Mouse (Mus musculus): Measurements from ENCODE around the gene Ect2. TPM values are rescaled to one million over a fixed set of nuclear protein-coding genes. Genes with fewer than 3 reads are reported as not detected.

The Ect2 gene
- polyA plus RNA-seq (2017; shearing (Covaris generic)): 4.0 TPM

GRCm38 (mm10) chr3:27153701-27154209 is at the start of gene Ect2:
Ect2 (minus strand) TSS chr3:27153878.

GRCm38 (mm10) chr3:27182733-27183600 is 29.3 kb upstream of the Ect2 start, which contains the start of gene Nceh1:
Nceh1 (plus strand) TSS chr3:27182965.

Other genes with a start within 250 kb of the Ect2 start
- 22.5 TPM for gene Nceh1, start 29.1 kb upstream of the Ect2 start, polyA plus RNA-seq (2017; shearing (Covaris generic))
- 20.5 TPM for gene Tnfsf10, start 163.2 kb upstream of the Ect2 start, polyA plus RNA-seq (2017; shearing (Covaris generic))
- not detected for gene Ghsr, start 217.5 kb upstream of the Ect2 start, polyA plus RNA-seq (2017; shearing (Covaris generic))